Mouse (Mus musculus): ENCODE measurements around the gene Hemk1. TPM values are rescaled to one million over a fixed set of nuclear protein-coding genes. Genes with fewer than 3 reads are reported as not detected.

Gene Hemk1
- total RNA-seq, 2 experiments from 2014 or later, result 15.6 to 16.1 TPM

DNA sequence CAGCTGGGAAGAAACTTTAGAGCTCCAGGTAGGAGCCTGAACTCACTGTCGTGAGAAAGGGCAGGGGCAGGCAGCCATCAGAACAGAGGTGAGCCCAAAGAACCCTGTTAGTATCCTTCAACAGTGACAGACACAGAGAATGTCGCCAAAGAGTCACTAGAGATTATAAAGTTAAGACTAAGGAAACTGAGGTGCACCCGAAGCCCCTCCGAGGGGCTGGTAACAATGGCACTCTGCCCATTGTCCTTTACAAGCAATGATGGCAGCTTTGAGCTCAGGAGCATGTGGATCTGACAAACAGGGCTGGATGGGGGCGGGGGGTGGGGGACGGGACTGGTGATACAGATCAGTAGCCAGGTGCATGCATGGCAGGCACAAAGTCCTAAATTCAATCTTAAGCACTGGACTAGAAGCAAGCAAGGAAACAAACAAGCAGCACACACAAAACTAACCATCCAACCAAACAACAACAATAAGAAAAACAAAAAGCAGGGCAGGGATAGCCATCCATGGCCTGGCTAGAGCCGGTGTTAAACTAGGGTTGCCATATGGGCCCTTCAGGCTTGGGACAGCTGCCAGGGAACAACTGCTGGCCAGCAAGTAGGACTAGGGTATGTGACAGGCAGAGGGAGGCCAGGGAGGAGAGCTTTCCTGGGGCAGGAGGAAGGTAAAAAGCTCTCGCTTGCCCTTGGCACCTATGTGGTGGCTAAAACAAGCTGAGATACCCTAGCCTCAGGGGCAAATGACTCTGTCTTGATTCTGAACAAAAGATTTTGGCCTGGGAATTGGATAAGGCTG is 5.2 kb upstream of the Hemk1 start:
- peak in 1 of 2 experiments; percentile 30 for DNase-seq

DNA sequence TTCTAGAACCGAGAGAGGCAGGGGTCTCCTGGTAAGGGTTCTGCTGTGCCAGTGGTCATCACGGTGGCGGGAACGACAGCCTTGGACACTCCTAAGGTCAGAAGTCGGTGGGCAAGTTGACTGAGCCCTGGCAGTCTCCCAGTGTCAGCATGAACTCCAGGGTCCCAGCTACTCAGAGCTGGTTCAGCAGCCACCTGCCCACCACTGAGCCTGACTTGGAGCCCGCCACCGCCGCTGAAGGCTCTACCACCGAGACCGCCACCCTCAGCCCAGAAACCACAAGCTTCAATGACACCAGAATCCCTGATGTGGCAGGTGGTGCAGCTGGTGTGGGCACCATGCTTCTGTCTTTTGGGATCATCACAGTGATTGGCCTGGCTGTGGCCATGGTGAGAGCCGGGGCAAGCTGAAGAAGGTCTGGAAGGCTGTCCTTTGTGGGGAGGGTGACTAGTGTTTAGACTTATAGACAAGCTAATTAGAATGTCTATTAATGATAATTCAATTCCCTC is 4.1 kb upstream of the Hemk1 start:
- DNase-seq, result no peak

DNA sequence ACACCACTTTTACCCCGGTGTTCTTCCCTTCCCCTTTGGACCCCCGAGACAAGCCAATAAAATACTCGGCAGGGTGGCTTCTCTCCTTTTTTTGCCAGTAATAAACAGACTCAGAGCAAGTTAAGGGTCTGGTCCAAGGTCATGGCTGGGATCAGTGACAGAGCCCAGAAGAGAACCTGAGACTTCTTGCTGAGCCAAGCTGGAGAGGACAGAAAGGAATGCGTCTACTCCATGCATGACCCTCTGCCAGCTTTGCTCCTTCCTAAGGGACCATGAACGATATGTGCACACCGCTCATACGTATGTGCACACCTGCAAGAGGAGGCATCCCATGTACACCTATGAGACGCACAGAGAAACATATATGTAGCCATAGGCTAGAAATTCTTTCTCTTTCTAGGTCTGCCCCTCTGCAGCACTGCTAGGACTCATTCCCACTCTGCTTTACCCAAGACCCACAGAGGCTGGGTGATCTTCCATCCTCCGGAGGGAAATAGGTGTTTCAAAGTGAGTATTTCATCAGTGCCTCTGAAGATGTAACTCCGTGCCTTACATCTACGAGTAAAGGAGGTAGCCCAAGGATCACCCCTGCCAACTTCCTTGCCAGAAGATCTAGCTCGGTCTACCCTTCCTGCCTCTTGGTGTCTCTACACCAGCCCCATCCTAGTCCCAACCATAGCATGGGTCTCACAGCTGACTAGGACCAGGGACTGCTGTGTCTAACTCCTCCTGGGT is 2.9 kb upstream of the Hemk1 start:
- no peak for DNase-seq

DNA sequence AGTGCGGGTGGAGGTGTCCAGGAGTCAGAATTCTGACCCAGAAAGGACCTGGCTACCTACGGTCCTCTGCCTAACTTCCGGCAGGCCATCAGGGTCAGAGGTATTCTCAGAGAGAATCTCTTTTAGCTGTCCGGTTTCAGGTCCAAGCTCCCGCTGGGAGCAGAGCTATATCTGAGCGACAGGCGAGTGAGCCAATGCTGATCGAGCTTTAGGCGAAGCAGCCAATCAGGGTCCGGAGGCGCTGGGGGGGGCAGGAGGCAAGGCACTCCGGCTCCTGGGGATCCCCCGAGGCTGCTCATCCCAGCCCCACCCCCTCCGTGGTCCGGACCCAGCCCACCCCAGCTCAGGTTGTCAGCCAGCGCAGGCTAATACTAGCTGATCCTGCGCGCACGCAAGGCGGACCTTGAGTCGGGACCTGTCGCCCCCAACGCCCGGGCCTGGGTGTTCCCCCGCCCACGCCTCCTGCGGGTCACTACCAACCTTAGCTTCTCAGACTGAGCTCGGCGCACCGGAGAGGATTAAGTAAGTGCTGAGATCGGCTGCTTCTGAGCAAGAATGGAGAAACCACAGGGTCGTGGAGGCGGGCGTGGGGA is 2.2 kb upstream of the Hemk1 start, which contains the start of gene 6430571L13Rik:
6430571L13Rik (plus strand) TSS at position 336 of the 593 bp plus-strand sequence.
- peak; percentile 95 to 97 for DNase-seq

DNA sequence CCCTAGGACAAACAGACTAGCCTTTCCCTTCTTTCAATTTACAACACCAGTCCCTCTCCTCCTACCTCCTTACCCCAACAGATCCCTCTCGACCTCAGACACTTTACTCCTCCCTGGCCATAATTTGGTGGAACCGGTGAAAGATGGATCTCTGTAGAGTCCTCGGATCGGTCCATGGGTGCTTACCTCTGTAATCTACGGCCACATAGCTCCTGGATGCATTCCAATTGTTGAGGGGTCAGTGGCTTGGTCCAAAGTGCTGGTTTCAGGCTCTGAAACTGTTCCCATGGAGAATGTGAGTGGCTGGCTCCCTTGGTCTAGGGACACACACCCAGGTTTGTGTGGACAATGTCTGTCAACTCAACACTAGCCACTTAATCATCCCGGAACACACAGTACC is 1.8 kb downstream of the Hemk1 start:
- no peak for DNase-seq

DNA sequence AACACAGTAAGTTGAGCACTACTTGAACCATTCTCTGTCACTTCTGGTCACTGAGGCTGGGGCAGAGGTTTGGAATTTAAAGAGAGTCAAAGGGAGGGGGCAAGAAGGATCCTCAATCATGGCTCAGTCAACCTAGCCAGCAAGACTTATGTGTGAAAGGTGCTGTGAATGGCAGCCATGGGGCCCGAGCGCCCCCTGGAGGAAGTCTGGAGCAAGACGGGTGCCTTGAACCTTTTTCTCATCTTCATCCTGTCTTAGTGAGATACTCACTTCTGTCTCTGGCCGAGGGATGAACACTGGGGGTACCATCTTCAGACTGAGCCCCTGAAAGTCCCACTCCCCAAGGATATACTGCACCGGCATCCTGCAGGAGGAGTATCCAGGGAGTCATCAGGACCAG is 2.2 kb downstream of the Hemk1 start:
- DNase-seq, result peak; percentile 76 to 82

DNA sequence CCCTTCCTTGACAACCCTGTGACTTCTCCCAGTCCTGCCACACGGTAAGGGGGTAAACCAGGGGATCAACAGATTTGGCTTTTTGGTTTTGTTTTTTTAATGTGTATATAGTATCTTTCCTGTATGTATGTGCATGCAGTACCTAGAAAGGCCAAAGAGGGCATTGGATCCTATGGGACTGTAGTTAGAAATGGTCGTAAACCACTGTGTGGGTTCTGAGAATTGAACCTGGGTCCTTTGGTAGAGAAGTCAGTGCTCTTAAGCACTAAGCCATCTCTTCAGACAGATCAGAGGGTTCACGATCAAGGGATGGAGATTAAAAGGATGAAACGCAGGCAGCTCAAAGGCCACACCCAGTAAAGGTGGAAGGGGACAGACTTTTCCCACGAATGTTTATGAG is 3.1 kb downstream of the Hemk1 start:
- DNase-seq, result no peak

DNA sequence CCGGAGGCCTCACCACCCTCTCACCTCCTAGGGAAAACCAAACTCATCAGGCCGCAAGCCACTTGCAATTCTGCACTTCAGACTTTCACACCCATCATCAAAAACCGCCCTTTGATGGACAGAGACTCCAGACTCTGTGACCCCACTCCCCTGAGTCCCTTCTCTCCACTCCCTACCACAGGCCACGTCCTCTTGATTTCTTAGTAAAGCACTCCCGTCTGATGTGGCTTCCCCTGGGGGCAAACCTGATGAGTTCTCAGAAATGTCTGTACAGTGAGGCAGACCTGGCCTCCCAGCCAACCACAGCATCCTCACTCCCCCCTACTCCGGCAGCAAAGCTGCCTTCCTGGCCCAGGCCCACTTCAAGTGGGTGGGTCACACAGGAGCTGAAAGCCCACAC is 3.8 kb downstream of the Hemk1 start:
- no peak for DNase-seq

DNA sequence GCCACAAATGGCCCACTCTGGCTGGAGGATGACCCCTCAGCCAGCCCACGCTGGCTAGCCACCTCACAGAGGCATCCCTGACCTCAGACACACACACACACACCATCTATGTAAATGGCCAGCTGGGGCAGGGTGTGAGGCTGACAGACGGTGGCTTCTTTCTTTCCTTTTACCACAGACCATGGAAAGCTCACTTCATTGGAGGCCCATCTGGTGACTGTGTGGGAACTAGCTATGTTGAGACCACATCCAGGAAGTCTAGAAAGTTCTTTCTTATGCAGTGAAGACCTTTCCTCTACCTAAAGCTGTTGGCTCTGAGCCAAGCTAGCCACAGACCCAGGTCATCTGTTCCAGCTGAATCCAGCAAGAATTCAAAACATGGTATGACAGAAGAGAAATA is 4.5 kb downstream of the Hemk1 start:
- no peak for DNase-seq

DNA sequence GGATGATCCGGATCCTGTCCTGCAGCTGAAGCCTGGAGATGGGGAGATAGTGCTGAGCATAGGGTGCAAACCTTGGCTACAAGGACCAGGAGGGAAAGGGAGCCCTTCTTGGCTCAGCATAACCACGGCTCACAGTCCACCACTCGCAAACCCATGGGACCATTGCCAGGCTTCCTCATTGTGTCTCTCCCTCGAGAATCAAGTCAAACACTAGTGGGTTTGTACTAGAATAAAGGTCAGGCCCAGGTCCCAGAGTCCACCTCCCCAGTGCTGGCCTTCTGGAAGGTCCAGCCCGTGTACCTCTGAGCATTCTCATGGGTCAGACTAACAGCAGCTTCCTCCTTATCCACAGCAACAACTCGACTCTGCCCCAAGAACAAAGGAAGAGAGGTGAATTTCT is 7.4 kb downstream of the Hemk1 start:
- no peak for DNase-seq

DNA sequence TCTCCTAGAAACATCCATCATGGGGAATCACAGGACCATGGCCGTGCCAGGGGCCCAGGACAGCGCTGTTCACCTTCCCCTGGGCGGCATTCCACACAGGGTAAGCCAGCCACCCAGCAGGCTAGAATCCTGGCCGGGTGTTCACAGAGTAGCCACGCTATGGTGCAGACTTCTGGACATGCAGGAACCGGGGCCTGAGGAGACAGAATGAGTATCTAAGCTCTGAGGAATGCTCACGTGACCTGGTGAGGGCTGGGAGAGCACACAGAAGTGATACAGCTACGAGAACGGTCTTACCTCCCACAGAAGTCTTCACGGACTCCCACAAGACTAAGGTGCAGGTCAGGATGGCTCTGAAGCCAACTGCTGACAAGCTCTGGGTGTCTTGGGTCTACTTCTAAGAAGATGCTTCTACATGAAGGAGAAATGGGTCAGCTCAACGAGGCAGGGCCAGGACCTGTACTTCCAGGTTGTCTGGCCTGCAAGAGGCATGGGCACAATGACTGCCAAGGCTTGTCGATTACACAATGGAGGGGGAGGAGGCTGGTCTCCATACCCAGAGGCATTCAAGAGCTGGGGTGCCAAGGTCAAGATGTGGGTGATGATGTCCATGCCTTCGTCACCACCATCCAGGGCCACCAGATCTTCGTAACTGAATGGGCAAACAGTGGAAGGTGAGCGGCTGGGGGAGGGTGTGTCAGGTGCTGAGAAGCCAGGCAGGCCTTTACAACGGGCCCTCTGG is 10.1 kb downstream of the Hemk1 start:
- peak in 1 of 2 experiments; percentile 51 for DNase-seq

DNA sequence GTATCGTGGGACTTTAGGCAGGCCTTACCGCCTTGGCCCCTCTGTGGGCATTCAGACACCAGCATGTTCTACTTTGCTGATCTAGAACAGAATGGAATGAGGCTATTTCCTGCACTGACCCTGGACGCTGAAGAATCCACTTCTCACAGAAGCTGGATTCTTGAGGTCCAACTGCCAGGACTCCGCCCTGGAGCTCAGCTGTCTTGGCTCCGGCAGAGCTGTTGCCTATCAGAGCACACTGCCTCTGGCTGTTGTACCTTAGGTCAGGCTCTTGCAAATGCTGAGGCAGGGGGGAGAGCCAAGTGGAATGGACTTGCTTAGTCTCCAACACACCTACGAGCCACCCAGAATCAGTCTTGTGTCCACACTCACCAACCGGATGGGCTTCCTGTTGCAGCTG is 12.2 kb downstream of the Hemk1 start:
- DNase-seq, result no peak

DNA sequence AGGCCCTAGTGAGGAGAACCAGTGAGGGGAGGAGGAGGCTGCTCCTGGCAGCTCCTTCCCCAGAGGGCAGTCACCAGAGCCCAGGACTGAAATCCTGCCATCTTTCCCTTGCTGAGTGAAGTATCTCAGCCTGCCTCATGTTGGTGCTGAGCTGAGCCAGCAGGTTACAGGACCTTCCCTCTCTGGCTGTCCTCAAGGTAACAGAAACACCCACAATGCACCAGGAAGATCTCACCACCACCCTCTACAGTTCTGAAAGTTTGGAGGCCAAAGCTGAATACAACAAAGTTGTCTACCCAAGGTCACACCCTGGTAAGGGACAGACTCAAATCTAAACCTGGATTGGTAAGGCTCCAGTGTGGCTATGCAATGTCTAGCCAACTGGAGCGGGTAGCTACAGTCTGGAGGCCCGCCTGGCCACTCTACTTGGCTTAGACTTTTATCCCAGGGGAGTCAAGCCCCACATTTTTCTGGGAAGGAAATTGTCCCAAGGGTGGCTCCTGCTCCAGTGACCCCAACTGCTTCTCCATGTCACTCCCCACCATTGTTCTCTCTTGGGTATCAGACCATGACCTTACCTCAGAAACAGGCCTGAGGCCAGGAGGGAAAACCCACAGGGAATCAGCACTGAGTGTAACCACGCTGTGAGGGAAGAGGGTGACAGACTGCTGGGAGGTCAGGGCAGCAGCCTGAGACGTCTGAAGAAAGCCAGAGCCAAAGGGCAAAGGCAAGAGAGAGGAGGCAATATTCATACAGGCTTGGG is 13.2 kb downstream of the Hemk1 start:
- peak in 1 of 2 experiments; percentile 51 for DNase-seq

DNA sequence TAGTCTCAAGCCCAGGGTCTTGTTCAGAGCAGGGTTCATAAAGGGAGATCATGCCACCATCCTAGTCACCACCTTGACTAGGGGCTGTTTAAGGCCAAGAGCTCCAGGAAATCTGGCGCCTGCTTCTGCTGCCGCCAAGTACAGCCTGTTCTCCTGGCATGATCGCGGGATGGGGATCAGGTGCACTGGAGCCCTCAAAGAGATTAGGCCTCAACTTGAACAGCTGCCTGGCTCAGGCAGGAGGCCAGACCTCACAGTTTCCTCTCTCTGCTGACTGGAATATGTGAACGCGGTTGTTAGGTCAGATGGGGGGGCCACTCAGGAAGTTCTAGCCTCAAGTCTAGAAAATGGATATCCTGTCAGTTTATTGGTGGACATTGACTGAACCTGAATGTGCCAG is 14.6 kb downstream of the Hemk1 start:
- DNase-seq, result peak in 1 of 2 experiments; percentile 54

DNA sequence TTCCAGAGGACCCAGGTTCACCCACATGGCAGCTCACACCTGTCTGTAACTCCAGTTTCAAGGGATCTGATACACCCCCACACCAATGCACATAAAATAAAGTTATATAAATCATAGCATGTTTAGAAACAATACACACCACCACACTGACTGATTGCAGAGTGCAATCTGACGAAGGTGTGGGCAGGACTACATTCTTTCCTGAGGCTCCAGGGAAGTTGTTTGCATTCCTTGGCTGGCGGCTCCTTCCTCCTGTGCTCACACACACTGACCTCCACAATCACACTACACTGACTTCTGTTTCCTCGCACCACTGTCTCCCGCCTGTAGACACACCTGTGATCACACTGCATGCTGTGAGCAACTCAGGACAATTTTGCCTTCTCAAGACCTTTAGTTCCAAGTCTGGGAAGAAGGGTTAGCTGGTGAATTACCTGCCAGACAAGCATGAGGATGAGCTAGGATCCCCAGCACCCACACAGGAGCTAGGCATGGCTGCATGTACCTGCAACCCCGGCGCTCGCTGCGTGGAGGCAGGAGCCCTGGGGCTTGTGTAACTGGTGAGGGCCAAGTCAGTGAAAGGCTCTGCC is 15.6 kb downstream of the Hemk1 start:
- DNase-seq, result no peak

DNA sequence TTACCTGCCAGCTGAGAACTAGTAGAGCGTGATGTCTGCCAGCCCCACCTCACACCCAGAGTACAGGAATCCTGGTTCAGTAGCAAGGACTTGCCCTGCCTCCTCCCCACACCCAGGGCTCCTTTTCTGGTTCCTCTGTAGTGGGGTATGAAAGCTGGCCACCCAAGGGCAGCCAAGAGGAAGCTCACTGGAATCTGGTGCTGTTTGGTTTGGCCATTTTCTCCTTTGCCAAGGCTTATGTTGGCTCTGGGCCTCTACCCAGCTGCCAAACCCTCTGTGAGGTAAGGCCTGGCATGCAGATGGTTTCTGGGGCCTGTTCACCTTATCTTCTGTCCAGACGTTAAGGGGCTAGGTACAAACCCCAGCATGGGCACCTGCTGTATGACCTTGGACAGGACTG is 22.4 kb downstream of the Hemk1 start:
- no peak for DNase-seq

DNA sequence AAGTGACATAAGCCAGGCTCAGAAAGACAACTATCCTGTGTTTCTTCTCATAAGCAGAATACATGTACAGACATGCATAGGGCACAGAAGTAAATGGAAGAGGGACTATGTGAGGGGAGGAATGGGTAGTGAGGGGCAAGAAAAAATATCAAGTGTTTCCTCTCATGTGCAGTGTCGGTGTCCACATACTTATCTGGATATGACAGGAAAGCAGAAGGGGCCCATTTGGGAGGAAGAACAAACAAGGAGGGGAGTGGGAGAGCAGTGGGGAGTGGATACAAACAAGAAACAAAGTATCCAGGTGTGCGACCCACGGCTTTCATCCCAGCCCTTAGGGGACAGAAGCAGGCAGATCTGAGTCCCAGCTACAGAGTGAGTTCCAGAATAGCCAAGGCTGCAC is 24.2 kb downstream of the Hemk1 start:
- DNase-seq, result no peak

DNA sequence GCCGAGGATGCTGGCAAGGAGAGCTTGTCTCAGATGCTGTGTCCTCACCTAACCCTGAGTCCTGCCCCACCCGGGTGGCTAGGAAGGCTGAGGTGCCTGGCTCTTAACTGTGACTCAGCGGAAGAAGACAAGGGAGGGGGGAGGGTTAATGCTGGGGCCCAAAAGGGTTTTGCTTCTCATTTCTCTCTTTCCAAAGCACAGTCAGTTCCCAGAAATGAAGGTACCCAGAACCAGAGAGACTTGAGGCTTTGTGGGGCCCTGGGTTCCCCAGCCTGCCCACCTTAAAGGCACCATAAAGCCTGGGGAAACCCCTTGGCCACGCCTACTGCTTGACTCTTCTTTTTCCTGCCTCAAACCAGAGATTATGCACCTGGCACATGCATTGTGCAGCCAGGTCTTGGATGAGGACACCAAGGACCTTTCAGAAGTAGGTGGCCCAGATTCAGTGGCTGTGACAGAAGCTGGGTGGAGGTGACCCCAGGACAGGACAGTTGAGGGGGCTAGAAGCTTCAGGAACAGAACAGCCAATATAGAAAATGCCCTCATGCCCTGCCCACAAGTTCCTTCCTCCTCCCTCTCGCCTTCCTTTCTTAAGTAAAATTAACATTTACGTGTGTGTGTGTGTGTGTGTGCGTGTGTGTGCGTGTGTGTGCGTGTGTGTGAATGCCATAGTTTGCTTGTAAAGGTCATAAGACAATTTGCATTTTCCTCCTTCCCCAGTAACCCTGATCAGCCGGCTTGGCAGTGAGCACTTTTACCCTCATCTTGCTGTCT is 25.2 kb downstream of the Hemk1 start:
- DNase-seq, result no peak

DNA sequence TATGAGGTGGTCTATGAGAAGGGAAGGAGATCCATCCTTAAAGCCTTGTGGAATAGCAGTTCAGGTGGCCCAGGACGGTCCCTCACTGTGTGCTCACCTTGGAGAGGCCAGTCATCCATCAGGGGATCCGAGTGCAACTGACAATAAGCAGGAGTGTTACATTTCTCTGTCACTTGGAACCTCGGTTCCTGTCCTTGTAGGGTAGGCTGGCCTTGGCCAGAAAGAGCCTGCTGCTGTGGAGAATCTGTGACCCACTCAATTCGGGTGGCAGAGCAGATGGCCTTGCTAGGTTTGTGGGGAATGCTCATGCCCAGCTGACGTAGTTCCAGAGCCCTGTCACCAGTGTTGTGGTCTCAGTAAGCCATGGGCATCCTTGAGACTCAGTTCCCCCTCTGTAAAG is 28.6 kb downstream of the Hemk1 start:
- peak in 1 of 2 experiments; percentile 49 for DNase-seq

DNA sequence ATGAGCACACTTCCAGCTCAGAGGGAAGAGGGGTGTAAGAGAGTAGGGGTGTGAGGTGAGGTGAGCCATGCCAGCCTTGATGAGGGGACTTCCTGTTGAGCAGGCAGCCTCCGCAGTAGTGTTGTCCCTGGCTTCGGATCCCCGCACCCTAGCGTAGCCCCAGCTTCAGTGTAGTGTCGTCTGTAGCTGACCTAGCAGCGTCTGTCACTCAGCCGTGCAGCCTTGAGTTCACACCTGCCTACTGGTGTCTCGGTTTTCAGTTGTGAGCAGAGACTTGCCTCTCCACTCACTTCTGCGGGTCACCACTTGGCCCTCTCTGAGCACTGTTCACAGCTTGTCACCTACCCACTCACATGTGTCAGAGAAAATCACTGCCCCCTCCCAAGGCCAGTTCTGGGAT is 29.0 kb downstream of the Hemk1 start:
- DNase-seq, result no peak
